Mouse (Mus musculus) ovary, postnatal 14 days (tissue): Measurements from ENCODE around the gene Uhrf1.
A peak's percentile ranks its signal among the peaks of the same experiment; 100 is the strongest.

ENCODE experiments used
- DNase-seq: peaks from one replicate; pipeline ENCODE4 v3.0.0; 2022; ENCODE audit warnings: low spot score

Gene Uhrf1

GRCm38 (mm10) chr17:56300186-56300585, 2.9 kb upstream of the Uhrf1 start, which contains the start of gene Arrdc5:
Gene Arrdc5, minus strand, starts transcription at chr17:56300286.
- no peak for DNase-seq

- no peak for DNase-seq
Measured at GRCm38 (mm10) chr17:56302363-56302996, 641 bp upstream of the Uhrf1 start.

GRCm38 (mm10) chr17:56303847-56304586, 896 bp downstream of the Uhrf1 start:
- peak; percentile 93 for DNase-seq

- DNase-seq = no peak
Measured at GRCm38 (mm10) chr17:56304718-56305117, 1.6 kb downstream of the Uhrf1 start.

- DNase-seq = no peak
Measured at GRCm38 (mm10) chr17:56305156-56305555, 2.0 kb downstream of the Uhrf1 start.

- no peak for DNase-seq
Measured at GRCm38 (mm10) chr17:56305826-56306225, 2.7 kb downstream of the Uhrf1 start.

- no peak for DNase-seq
Measured at GRCm38 (mm10) chr17:56308088-56308487, 5.0 kb downstream of the Uhrf1 start.

- DNase-seq = no peak
Measured at GRCm38 (mm10) chr17:56309191-56309945, 6.2 kb downstream of the Uhrf1 start.

GRCm38 (mm10) chr17:56324419-56324818, 21.3 kb downstream of the Uhrf1 start:
- DNase-seq = no peak

- DNase-seq = peak; percentile 97
Measured at GRCm38 (mm10) chr17:56325450-56326152, 22.5 kb downstream of the Uhrf1 start, which contains the start of gene Kdm4b. Gene Kdm4b, plus strand, starts transcription at chr17:56326062.

GRCm38 (mm10) chr17:56326153-56327147, 23.3 kb downstream of the Uhrf1 start:
- DNase-seq = no peak

- DNase-seq = no peak
Measured at GRCm38 (mm10) chr17:56329267-56329666, 26.1 kb downstream of the Uhrf1 start.

GRCm38 (mm10) chr17:56330345-56330744, 27.2 kb downstream of the Uhrf1 start:
- no peak for DNase-seq

- no peak for DNase-seq
Measured at GRCm38 (mm10) chr17:56331256-56331655, 28.1 kb downstream of the Uhrf1 start.

- DNase-seq = no peak
Measured at GRCm38 (mm10) chr17:56332987-56333386, 29.9 kb downstream of the Uhrf1 start.

GRCm38 (mm10) chr17:56337190-56337589, 34.1 kb downstream of the Uhrf1 start:
- DNase-seq = peak; percentile 60

GRCm38 (mm10) chr17:56337791-56338190, 34.7 kb downstream of the Uhrf1 start:
- DNase-seq = no peak

GRCm38 (mm10) chr17:56338909-56339308, 35.8 kb downstream of the Uhrf1 start:
- DNase-seq = no peak

GRCm38 (mm10) chr17:56340717-56341116, 37.6 kb downstream of the Uhrf1 start:
- no peak for DNase-seq

- no peak for DNase-seq
Measured at GRCm38 (mm10) chr17:56343466-56343865, 40.3 kb downstream of the Uhrf1 start.

- no peak for DNase-seq
Measured at GRCm38 (mm10) chr17:56345364-56345763, 42.2 kb downstream of the Uhrf1 start.
